Mouse (Mus musculus) cerebellum, postnatal 4 days (tissue): Measurements from ENCODE around the gene C2cd2.
"Not testable (repeated sequence)": the region's sequence is repeated elsewhere in the genome, so short reads cannot be mapped to it uniquely, and the experiment has no call there.

Experiments used
- DNase-seq, 2 experiments: peaks; one replicate each; pipeline ENCODE4 v3.0.0; 2022; ENCODE audit warnings: low spot score in 2 of 2, mixed read lengths in 1 of 2

Gene C2cd2

DNA sequence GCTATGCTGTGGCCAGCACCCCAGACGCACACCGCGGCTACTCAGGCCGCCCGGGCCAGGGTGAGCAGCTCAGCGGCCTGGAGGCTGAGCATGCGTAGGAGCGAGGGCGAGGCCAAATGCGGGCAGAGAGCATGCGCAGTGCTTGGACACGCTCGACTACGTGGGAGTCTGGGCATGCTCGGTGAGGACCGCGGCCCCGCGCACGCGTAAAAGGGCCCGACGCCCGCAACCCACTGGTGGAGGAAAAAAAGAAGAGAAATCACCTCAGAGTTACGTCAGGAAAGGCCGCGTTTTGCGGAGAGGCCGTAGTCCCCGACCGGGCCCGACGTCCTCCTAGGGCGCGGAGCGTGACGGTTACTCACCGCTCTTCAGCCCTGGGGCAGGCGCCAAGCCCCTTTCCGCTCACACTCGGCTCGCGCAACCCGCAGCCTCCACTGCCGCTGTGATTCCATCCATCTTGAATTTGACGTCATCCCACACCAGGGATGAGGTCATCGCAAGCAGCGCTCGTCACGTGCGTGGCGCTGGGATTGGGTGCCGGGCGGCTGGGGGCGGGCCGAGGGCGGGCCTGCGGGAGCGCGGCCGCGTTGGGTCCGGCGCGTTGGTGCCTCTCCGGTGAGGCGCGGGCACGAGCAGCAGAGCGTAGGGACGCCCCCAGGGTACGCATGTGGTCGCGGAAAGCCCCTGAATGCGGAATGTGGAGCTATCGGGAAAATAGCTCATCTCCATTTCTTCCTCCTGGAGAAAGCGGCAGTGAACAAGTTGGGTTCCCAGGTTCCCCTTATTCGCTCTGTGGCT, at the start of gene C2cd2, which contains the start of gene Zbtb21:
Gene C2cd2 (minus strand): TSS at position 448 of the 798 bp plus-strand sequence.
Gene Zbtb21 (minus strand): TSS at position 472 of the 798 bp plus-strand sequence.
- peak; percentile 94 to 96 for DNase-seq

DNA sequence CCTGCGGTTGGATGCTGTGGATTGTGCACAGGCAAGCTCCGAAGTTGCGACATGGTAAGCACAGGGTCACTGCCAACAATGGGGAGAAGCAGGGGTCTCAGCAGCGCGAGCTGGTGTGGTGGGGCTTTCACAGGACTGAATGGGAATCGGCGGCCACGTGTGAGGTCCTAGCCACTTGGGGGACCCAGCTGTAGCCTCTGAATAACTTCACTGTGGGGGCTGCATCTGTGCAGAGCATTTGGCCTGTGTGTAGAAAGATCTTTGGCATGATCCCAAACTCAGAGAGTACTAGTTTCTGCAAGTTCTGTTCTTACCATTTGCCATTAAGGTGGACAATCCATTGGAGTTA, 35.0 kb upstream of the C2cd2 start:
- DNase-seq = not testable (repeated sequence)

DNA sequence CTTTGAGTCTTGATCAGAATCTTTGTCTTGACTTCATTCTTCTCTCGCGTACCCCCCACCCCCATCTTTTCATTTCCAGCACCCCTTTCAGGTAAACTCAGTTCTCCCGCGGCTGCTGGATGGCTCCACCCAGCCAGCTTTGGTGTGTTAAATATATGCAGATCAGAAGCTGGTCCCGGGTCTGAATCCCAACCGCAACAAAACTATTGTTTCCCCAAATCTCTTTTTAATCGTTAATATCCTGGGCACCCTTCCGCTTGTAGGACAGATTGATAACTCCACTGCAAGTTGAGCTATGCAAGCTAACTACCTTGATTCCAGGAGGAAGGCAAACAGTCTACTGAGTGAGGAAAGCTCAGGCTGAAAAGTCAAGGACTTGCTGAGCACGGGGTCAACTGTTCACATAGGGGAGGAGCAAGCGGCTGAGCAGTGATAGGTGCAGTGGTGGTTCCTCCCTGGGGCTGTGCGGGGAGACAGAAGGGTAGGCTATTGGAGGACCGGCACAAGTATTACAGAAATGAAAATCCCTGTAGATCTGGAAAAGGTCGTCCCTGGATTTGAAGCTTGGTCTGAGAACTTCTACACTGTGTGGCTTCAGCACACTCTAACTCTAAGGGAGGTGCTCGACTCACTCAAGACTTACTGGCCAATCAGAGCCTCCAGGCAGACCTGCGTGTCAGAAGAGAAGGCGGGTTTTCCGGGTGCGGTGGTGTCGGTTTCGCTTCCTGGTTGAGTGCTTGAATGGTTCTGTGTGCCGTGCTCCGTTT, 34.4 kb upstream of the C2cd2 start, which contains the start of gene B230307C23Rik:
Gene B230307C23Rik (plus strand): TSS at position 700 of the 767 bp plus-strand sequence.
- DNase-seq = peak; percentile 53 to 63

DNA sequence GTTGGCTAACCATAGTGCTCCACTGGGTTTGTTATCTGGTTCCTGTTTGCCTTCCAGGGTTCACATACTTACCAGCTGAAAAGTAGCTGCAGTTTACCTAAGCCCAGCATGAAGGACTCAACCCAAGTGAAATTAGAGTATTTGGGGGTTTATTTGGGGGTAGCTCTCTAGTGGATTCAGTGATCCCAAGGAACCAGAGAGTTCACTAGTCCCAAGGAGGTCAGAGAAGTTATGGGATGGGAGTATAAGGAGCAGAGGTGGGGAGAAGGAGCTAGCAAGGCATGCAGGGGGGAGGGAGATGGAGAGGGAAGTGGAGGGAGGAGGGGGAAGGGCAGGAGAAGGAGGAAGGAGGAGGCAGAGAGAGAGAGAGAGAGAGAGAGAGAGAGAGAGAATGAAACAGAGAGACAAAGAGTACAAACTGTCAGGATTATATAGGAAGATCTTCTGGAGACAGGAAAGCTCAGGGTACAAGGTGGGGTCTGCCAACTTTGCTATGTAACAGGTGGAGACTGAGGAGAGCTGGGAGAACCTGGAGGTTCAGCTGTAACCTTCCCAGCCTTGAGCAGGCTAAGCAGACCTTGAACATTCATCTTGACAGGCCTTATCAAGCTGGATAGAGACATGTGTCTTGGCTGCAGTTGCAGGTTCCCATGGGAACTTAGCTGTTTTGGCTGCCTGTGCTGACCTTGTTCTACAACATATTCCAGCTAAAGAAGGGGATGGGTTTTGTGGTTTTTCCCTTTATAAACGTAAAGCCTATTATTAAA, 33.6 kb upstream of the C2cd2 start:
- no peak for DNase-seq

DNA sequence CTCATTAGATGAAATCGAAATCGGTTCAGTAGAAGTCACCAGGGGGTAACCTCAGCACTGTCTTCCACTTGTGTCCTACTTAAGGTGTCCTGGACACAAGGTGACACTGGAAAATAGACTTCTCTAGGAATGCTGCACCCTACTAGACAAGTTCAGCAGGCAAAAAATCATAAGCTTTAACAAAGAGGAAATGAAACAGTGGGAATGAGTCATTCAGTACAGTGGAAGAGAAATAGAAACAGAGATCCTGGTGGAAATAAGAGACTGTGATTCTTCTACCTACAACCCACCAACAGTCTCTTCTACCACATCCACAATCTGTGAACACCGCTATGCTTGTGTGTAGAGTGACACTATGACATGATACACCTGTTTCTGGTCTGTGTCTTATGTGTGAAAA, 30.1 kb upstream of the C2cd2 start:
- DNase-seq = not testable (repeated sequence)

DNA sequence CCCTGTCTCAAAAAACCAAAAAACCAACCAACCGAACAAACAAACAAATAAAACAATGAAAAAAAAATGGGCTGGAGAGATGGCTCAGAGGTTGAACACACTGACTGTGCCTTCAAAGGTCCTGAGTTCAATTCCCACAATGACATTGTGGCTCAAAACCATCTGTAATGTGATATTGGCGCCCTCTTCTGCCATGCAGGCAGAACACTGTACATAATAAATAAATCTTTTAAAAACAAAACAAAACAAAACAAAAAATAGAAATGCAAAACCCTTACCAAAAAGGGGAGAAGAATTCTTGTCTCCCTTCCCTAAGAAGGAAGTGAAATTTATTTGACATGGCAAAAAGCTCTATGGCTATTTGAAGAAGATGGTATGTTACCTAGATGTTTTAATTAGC, 29.1 kb upstream of the C2cd2 start:
- no peak for DNase-seq

DNA sequence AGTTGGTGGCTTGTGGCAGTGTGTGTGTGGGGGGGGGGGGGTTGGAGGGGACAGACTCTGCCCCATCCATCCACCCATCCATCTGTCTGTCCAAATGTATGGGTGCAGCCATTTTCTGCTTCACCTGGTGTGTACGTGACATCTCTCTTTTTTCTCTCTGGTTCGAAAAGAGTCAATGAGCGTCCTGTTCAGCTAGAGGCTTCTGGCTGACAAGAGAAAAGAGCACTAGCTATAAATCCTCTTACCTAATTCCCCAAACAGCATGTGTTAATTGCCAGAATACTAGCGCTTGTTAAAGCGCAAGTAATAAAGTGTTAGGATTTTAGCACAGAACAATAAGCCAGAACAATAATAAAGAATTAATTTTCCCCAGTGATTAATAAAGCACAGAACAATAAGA, 22.2 kb upstream of the C2cd2 start:
- no peak for DNase-seq

DNA sequence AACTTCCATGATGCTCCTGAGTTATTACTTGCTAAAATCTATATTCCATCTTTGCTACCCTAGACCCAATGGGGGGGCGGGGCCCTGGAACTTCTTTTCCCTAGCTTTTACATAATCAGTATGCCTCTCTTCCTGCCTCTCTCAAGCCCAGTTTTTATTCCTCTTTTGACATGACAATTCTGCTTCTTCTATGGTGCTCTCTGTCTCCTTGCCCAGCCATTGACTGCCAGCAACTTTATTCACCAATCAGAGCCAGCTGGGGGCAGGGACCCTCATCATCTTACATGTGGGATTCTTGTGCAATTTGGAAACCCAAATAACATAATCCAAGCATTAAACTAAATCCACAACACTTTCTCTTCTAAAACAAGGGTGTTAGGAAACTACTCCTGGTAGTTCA, 19.0 kb upstream of the C2cd2 start:
- DNase-seq = no peak

DNA sequence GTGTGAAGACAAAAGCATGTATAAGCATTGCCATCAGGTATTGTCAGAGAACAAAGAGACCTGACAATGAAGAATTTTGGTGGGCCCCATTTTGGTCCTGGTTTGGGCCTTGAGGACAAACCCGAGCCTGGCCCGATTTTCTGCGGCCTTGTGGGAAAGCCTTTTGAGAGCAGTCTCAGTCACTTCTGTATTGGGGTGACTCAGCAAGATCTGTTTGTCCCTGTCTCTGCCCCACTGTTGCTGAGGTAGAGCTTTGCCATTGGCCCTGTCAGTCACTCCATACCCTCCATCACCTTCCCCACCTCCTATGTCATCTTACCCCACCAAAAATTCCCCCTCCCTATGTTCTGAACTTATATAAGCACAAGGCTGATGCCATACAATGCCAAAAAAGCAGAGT, 15.3 kb upstream of the C2cd2 start:
- no peak for DNase-seq

DNA sequence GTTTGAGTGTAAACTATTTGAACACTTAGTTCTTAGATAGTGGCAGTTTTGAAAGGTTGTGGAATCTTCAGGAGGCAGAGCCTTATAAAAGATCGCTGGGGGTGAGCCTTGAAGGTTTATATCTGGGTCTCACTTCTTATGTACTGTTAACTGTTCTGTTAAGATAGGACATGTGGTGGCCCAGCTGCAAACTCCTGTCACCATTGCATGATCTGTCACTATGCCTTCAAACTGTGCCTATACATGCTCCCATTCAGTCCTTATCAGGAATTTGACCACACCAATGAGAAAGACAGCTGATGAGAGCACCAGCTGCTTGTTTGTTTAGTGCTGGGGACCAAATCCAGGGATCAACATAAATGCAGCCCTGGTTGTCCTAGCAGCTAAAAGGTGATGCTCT, 14.9 kb upstream of the C2cd2 start:
- no peak for DNase-seq

DNA sequence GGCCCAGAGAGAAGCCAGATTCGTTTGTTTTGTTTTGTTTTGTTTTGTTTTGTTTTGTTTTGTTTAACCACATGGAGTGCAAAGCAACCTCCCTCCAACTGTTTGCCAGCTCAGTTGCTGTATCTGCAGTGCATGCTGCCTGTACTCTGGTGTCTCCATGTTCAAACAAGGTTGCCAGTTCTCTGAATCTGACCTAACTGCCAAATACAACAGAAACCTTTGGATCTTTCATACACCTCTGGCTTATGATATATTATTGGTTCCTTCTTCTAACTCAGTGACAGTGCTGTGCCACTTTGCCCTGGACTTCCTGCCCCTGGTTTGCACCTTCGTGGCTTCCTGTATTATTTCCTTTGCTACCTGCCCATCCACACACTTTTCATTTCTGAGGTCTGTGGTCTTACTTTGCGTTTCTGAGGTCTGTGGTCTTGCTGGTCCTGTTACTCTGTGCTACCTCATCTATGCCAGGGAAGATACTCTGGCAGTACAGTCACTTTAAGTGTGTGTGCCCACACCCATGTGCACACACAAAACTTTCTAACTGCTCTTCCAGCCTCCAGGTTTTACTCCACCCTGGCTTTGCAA, 1.6 kb upstream of the C2cd2 start:
- DNase-seq = no peak

DNA sequence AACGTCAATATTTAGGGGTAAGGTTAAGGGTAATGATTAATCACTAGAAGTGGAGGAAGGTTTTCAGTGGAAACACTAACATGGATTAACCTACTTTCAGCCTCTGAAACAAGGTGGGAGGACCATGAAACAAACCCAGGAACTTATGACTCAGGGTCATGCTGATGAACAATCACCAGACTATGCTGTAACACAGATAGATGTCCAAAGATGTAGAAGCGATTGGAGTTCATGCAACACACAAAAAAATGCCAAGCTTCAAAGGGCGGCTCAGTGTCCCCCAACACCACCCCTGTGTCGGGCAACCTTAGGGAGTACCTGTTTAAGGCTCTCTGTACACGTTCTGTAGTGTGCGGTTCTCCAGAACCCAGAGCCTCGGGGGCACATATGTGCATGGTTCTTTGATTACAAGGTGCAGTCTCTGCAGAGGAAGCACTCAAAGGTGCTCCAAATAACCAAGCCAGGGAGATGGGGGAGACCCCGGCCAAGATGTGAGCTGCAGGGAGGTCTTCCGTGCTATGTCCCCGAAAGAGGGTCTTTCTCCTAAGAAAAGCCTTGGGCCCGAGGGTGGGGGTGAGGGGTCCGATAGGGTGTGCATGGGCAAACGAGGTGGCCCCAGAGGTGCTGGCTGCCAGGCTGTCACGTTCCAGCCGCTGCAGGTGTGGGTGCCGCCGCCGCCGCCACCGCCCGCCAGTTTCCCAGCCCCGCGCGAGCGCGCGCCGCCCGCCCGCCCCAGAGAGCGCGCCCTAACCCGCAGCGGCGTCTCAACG, 832 bp downstream of the C2cd2 start:
- DNase-seq = no peak

DNA sequence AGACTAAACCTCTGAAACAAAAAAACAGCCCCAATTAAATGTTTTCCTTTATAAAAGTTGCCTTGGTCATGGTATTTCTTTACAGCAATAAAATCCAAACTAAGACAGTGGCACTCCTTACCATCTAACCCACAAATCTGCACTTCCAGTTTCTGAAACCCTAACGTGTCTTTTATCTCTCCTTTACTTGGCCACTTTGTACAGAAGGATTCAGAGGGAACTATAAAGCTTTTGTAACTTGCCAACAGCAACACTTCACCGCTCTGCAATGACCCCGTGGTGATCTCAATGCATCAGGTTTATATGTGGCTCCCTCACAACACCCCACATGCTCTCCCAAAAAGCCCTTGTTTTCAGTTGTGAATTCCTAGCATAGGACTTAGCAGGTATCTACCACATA, 2.0 kb downstream of the C2cd2 start:
- no peak for DNase-seq

DNA sequence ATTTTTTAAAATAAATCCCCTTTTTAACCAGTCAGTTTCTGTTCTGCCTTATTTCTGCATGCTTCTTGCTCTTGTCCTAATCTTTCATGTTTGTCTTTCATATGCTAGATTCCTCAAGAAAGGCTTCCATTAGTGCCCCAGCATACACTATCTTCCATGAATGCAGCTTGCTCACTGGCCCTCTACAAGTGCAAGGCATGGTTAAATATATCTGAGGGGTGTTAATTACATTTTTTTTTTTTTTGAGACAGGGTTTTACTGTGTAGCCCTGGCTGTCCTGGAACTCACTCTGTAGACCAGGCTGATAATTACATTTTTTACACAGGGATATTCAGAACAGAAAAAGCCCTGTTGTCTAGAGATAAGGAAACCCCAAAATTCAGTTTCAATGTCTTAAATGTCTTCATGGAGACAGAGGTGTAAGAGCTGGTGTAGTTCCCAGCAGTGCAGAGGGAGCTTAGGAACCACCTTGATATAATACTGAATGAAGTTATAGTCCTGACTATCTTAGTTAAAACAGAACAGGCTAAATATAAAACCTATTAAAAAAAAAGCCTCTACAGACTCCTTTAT, 3.9 kb downstream of the C2cd2 start:
- DNase-seq = no peak

DNA sequence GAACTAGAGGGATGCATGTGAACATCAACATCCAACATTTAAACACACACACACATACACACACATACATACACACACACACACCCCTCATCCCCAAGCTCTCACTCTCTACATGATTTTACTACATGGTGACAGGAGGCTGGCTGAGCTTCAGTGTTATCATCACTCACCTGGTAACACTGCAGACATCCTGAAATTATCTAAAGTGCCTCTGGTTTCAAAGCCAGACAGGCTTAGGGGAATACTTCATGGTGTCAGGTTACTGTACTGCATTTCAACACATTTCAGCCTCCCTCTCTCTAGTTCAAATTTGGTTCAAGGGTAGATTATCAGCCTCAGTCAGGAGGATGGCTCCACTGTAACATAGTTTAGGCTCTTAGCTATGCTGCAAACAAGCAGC, 4.8 kb downstream of the C2cd2 start:
- DNase-seq = no peak

DNA sequence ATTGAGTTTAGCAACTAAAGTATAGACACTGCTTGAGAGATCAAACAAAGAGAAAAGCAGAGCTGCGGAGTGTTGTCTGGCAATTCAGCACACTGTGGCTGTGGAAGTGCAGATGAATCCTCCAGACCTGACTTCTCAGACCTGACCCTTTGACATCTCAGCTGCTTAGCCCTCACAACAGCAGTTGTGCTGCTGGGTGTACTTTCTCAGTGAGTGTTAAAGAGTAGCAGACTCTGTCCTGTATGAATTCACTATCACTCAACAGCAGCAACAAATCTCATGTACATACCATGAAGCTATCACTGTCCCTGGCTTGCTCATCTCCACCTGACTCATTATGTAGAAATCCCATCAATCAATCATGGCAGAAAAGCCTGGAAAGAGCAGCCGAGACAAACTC, 6.4 kb downstream of the C2cd2 start:
- DNase-seq = no peak

DNA sequence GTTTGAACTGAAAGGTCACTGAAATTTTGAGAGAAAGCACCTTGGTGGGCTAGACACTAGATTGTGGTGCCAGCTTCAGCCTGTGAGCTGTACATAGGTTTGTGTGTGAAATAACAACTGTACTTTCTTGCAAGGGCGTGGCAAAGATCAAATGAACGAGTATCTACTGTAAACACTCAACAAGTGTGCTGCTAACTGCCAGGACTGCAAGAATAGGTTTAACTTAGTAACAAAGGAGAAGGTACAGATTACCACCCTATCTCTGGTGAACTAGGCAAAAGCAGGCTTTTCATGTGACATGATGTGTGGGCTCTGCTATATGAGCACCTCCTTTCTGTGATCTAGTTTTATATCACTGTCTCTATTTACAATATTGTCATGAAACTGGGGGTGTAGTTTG, 9.1 kb downstream of the C2cd2 start:
- no peak for DNase-seq

DNA sequence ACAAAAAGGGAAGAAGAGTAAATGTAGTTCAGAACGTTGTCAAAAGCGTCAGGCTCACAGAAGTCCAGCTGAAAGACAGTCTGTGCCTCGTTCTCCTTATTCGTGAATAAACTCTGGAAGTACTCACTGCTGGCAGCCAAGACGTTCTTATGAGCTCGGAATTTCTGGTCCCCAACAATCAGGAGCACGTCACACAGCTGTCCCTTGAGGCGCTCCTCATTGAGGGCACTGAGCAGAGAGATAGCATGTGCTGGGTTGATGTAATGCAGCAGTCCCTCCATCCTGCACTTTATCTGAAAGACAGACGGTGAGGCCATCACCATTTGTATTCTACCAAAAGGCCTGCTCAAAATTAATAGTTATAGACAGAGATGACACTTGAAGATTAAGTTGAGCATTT, 9.6 kb downstream of the C2cd2 start:
- DNase-seq = no peak

DNA sequence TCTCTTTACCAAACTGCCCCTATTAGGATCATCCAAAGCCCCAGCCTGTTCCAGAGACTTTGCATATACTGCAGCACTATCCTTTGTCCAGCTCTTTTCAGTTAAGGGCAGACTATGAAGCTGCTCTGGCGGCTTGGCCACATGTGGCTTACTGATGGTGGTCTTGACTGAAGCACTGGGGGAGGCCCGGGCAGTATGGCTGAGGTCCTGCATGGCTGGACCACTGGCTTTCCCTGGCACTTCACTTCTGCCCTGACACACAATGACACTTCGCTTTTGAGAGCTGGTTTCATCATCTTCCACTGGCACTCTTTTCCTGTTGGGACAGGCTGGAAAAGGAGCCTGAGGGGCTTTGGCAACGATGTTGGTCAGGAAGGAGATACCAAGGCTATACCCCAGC, 10.0 kb downstream of the C2cd2 start:
- DNase-seq = no peak

DNA sequence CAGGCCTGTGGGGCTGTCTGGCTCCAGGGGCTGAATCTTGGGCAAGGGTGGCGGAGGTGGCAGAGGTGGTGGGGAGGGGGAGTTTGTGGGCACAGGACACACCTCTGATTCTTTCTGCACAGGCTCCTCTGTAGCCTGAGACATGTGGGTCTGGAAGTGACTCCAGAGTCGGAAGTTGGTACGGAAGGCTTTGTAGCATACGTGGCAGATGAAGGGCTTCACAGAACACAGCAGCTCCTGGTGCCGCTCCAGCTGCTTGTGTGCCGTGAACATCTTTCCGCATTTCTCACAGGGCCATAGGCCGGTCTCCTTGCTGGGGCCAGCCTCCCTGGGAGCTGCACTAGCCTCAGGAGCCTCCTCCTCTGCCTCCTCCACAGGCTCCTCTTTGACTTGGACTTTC, 12.3 kb downstream of the C2cd2 start:
- no peak for DNase-seq

DNA sequence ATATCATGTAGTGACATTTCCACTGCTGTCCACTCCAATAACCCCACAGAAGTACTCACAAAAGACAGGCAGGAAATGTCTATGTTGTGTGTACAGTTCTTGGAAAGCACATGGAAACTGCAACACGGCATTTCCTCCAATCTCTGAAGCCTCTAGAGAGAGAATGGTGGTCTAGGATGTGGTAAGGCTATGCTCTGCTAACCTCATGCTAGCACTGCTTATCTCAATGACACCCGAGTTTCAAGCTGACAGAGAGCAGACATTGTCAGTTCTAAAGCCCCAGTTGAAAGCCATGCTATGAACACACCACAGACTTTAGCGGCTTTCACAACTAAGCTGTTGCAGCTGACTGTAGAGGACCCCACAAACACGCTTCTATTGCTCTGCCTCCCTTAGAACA, 13.6 kb downstream of the C2cd2 start:
- no peak for DNase-seq
